Mouse (Mus musculus): ENCODE measurements around the gene Mlxip. TPM values are rescaled to one million over a fixed set of nuclear protein-coding genes. Genes with fewer than 3 reads are reported as not detected.
A peak's percentile ranks its signal among the peaks of the same experiment; 100 is the strongest.

The Mlxip gene
- polyA plus RNA-seq, 1 experiment from 2014 or later = 9.1 TPM

GRCm38 (mm10) chr5:123436780-123437175 is 42.2 kb downstream of the Mlxip start:
- Histone ChIP-seq H3K4me2 (no peak overlapping the region), H3K4me3 (no peak overlapping the region), H3K9ac (no peak overlapping the region), H3K4me1 (replicated peaks) (peaks cover 24% of the 10 kb centered on the region), H3K9me3 (replicated peaks) (no peaks in the 10 kb centered on the region), H3K27me3 (no peaks in the 10 kb centered on the region), H3K36me3 (peaks cover 5% of the 10 kb centered on the region; the same call in 1 of the 2 replicates), H3K27ac (no peak overlapping the region)
- WGBS = 28% methylated on average over 4 of the region's 4 CpGs
- no peak for ATAC-seq (replicated peaks; ENCODE audit: insufficient number of reproducible peaks, insufficient read depth, low FRiP score, low read depth)

- Histone ChIP-seq H3K4me3 (no peak overlapping the region), H3K27me3 (no peaks in the 10 kb centered on the region), H3K9me3 (replicated peaks) (no peaks in the 10 kb centered on the region), H3K4me1 (replicated peaks) (peaks cover 13% of the 10 kb centered on the region), H3K4me2 (no peak overlapping the region), H3K9ac (no peak overlapping the region), H3K36me3 (peaks cover 16% of the 10 kb centered on the region), H3K27ac (no peak overlapping the region)
- 60% methylated on average over 3 of the region's 3 CpGs for WGBS
- ATAC-seq (replicated peaks; ENCODE audit: insufficient number of reproducible peaks, insufficient read depth, low FRiP score, low read depth) = no peak
Measured at GRCm38 (mm10) chr5:123438381-123438780, 43.8 kb downstream of the Mlxip start.

- 87% methylated on average over 1 of the region's 1 CpGs for WGBS
- H3K4me1 ChIP-seq (replicated peaks) = peaks cover 15% of the 10 kb centered on the region
- ATAC-seq (replicated peaks; ENCODE audit: insufficient number of reproducible peaks, insufficient read depth, low FRiP score, low read depth) = no peak
Measured at GRCm38 (mm10) chr5:123439312-123439711, 44.7 kb downstream of the Mlxip start.

GRCm38 (mm10) chr5:123439941-123440340 is 45.3 kb downstream of the Mlxip start:
- Histone ChIP-seq H3K36me3 (peaks cover 20% of the 10 kb centered on the region), H3K27ac (no peak overlapping the region), H3K4me1 (replicated peaks) (peaks cover 13% of the 10 kb centered on the region), H3K9me3 (replicated peaks) (no peaks in the 10 kb centered on the region), H3K27me3 (no peaks in the 10 kb centered on the region), H3K4me2 (no peak overlapping the region), H3K4me3 (no peak overlapping the region), H3K9ac (no peak overlapping the region)
- ATAC-seq (replicated peaks; ENCODE audit: insufficient number of reproducible peaks, insufficient read depth, low FRiP score, low read depth) = no peak
- 74% methylated on average over 4 of the region's 4 CpGs for WGBS

More at GRCm38 (mm10) chr5:123439312-123439711, 44.7 kb downstream of the Mlxip start:
- no peaks in the 10 kb centered on the region for H3K27me3 ChIP-seq
- H3K36me3 ChIP-seq = peaks cover 17% of the 10 kb centered on the region
- H3K9me3 ChIP-seq (replicated peaks) = no peaks in the 10 kb centered on the region
- H3K4me2 ChIP-seq = no peak overlapping the region
- no peak overlapping the region for H3K4me3 ChIP-seq
- H3K27ac ChIP-seq = no peak overlapping the region
- no peak overlapping the region for H3K9ac ChIP-seq

- Histone ChIP-seq H3K36me3 (peaks cover 25% of the 10 kb centered on the region), H3K27me3 (no peaks in the 10 kb centered on the region), H3K9ac (no peak overlapping the region), H3K4me3 (no peak overlapping the region), H3K4me2 (no peak overlapping the region), H3K4me1 (replicated peaks) (peaks cover 12% of the 10 kb centered on the region), H3K27ac (no peak overlapping the region), H3K9me3 (replicated peaks) (no peaks in the 10 kb centered on the region)
- no peak for ATAC-seq (replicated peaks; ENCODE audit: insufficient number of reproducible peaks, insufficient read depth, low FRiP score, low read depth)
- 70% methylated on average over 4 of the region's 4 CpGs for WGBS
Measured at GRCm38 (mm10) chr5:123440664-123441063, 46.1 kb downstream of the Mlxip start.

- Histone ChIP-seq H3K9ac (no peak overlapping the region), H3K27ac (no peak overlapping the region), H3K4me3 (no peak overlapping the region), H3K4me1 (replicated peaks) (0 out of 2 replicates have a peak, but pooled peaks cover 6% of the 10 kb centered on the region), H3K9me3 (replicated peaks) (no peaks in the 10 kb centered on the region), H3K36me3 (peaks cover 40% of the 10 kb centered on the region), H3K4me2 (no peak overlapping the region), H3K27me3 (no peaks in the 10 kb centered on the region)
- 89% methylated on average over 3 of the region's 3 CpGs for WGBS
- no peak for ATAC-seq (replicated peaks; ENCODE audit: insufficient number of reproducible peaks, insufficient read depth, low FRiP score, low read depth)
Measured at GRCm38 (mm10) chr5:123442283-123442682, 47.7 kb downstream of the Mlxip start.

GRCm38 (mm10) chr5:123444069-123444468 is 49.5 kb downstream of the Mlxip start:
- peaks cover 56% of the 10 kb centered on the region for H3K36me3 ChIP-seq
- no peak for ATAC-seq (replicated peaks; ENCODE audit: insufficient number of reproducible peaks, insufficient read depth, low FRiP score, low read depth)
- WGBS = 45% methylated on average over 4 of the region's 4 CpGs

GRCm38 (mm10) chr5:123444849-123445334 is 50.3 kb downstream of the Mlxip start:
- Histone ChIP-seq H3K4me2 (no peak overlapping the region), H3K4me1 (replicated peaks) (0 out of 2 replicates have a peak, but pooled peaks cover 3% of the 10 kb centered on the region), H3K9ac (no peak overlapping the region), H3K27me3 (no peaks in the 10 kb centered on the region), H3K36me3 (peaks cover 63% of the 10 kb centered on the region), H3K9me3 (replicated peaks) (no peaks in the 10 kb centered on the region), H3K4me3 (no peak overlapping the region), H3K27ac (no peak overlapping the region)
- WGBS = 85% methylated on average over 5 of the region's 5 CpGs
- ATAC-seq (replicated peaks; ENCODE audit: insufficient number of reproducible peaks, insufficient read depth, low FRiP score, low read depth) = no peak

More at GRCm38 (mm10) chr5:123444069-123444468, 49.5 kb downstream of the Mlxip start:
- Histone ChIP-seq H3K4me2 (no peak overlapping the region), H3K9ac (no peak overlapping the region), H3K4me3 (no peak overlapping the region), H3K27me3 (no peaks in the 10 kb centered on the region), H3K27ac (no peak overlapping the region), H3K4me1 (replicated peaks) (0 out of 2 replicates have a peak, but pooled peaks cover 3% of the 10 kb centered on the region), H3K9me3 (replicated peaks) (no peaks in the 10 kb centered on the region)

GRCm38 (mm10) chr5:123451886-123452285 is 57.3 kb downstream of the Mlxip start:
- Histone ChIP-seq H3K4me2 (no peak overlapping the region), H3K4me1 (replicated peaks) (no peaks in the 10 kb centered on the region), H3K9me3 (replicated peaks) (no peaks in the 10 kb centered on the region), H3K9ac (no peak overlapping the region), H3K27me3 (no peaks in the 10 kb centered on the region), H3K36me3 (peaks cover 85% of the 10 kb centered on the region), H3K27ac (no peak overlapping the region), H3K4me3 (no peak overlapping the region)
- WGBS = 90% methylated on average over 7 of the region's 7 CpGs
- no peak for ATAC-seq (replicated peaks; ENCODE audit: insufficient number of reproducible peaks, insufficient read depth, low FRiP score, low read depth)

GRCm38 (mm10) chr5:123461420-123461819 is 66.8 kb downstream of the Mlxip start:
- Histone ChIP-seq H3K4me1 (replicated peaks) (no peaks in the 10 kb centered on the region), H3K4me3 (no peak overlapping the region), H3K27ac (no peak overlapping the region), H3K36me3 (peaks cover 4% of the 10 kb centered on the region), H3K27me3 (no peaks in the 10 kb centered on the region), H3K9ac (no peak overlapping the region), H3K4me2 (no peak overlapping the region), H3K9me3 (replicated peaks) (no peaks in the 10 kb centered on the region)
- WGBS = 44% methylated on average over 5 of the region's 5 CpGs
- no peak for ATAC-seq (replicated peaks; ENCODE audit: insufficient number of reproducible peaks, insufficient read depth, low FRiP score, low read depth)

GRCm38 (mm10) chr5:123464638-123465037 is 70.0 kb downstream of the Mlxip start:
- H3K9me3 ChIP-seq (replicated peaks) = no peaks in the 10 kb centered on the region
- no peaks in the 10 kb centered on the region for H3K27me3 ChIP-seq
- H3K27ac ChIP-seq = no peak overlapping the region
- ATAC-seq (replicated peaks; ENCODE audit: insufficient number of reproducible peaks, insufficient read depth, low FRiP score, low read depth) = no peak
- WGBS = 89% methylated on average over 1 of the region's 1 CpGs
- H3K4me3 ChIP-seq = no peak overlapping the region
- H3K9ac ChIP-seq = no peak overlapping the region
- H3K4me2 ChIP-seq = no peak overlapping the region
- H3K36me3 ChIP-seq = no peaks in the 10 kb centered on the region
- H3K4me1 ChIP-seq (replicated peaks) = no peaks in the 10 kb centered on the region

GRCm38 (mm10) chr5:123470784-123471400 is 76.3 kb downstream of the Mlxip start:
- H3K9ac ChIP-seq = 0 out of 2 replicates have a peak overlapping the region, but pooled peaks have one; percentile 4
- WGBS = 10% methylated on average over 10 of the region's 10 CpGs

More at GRCm38 (mm10) chr5:123470784-123471400, 76.3 kb downstream of the Mlxip start:
- no peak for ATAC-seq (replicated peaks; ENCODE audit: insufficient number of reproducible peaks, insufficient read depth, low FRiP score, low read depth)
- H3K9me3 ChIP-seq (replicated peaks) = no peaks in the 10 kb centered on the region
- no peaks in the 10 kb centered on the region for H3K27me3 ChIP-seq
- H3K4me1 ChIP-seq (replicated peaks) = peaks cover 3% of the 10 kb centered on the region; the same call in 1 of the 2 replicates
- H3K4me2 ChIP-seq = peak overlapping the region; percentile 63
- peak overlapping the region; percentile 53; the same call in 1 of the 2 replicates for H3K27ac ChIP-seq
- peak overlapping the region; percentile 38 for H3K4me3 ChIP-seq
- no peaks in the 10 kb centered on the region for H3K36me3 ChIP-seq
